Mouse (Mus musculus) ES-CJ7 (cell line): ENCODE measurements around the gene Unc93a2.
"Not testable (repeated sequence)": the region's sequence is repeated elsewhere in the genome, so short reads cannot be mapped to it uniquely, and the experiment has no call there.

Experiments
- DNase-seq: peaks from one replicate; pipeline ENCODE4 v3.0.0; 2011; ENCODE audit warnings: low read depth, low spot score

Unc93a2 gene

DNA sequence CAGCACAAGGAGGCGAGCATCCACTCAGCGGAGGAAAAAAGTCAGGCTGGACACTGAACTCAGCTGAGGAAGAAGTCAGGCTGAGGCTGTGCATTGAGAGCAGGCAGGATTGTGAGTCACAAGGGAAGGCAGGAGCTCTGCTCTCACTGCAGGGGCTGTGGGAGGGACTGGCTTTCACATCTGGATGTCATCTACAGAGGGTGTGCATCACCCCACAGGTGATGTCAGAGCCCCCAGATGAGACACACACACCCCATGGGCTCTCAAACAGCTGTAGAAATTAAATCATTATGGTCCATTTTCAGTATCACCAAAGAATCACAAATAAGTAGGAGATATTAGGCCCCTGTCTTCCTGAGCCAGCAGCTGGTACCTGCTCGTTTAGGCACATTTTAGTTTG is at the start of gene Unc93a2:
Gene Unc93a2, minus strand, starts transcription at position 101 of the 400 bp plus-strand sequence.
- DNase-seq: not testable (repeated sequence)

GRCm38 (mm10) chr17:7434121-7434520 is 48.9 kb upstream of the Unc93a2 start:
- not testable (repeated sequence) for DNase-seq

DNA sequence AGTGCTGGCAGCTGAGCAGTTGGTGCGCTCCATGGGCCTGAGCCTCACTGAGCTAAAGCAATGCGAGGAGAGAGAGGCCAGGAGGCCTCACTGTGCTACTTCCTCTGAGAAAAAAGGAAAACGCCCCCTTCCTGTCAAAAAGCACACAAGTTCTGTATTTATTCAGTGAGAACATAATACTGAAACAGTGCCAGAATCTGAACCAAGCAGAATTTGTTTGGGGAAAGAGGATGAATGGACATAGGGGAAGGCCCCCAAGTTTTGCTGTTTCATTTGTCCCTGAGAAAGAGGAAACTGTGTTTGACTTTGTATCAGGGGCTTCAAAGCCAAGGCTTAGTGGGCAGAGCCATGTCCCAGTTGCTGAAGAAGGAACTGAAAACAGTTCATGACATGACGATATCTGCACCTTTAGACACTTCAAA is 45.0 kb upstream of the Unc93a2 start:
- not testable (repeated sequence) for DNase-seq

DNA sequence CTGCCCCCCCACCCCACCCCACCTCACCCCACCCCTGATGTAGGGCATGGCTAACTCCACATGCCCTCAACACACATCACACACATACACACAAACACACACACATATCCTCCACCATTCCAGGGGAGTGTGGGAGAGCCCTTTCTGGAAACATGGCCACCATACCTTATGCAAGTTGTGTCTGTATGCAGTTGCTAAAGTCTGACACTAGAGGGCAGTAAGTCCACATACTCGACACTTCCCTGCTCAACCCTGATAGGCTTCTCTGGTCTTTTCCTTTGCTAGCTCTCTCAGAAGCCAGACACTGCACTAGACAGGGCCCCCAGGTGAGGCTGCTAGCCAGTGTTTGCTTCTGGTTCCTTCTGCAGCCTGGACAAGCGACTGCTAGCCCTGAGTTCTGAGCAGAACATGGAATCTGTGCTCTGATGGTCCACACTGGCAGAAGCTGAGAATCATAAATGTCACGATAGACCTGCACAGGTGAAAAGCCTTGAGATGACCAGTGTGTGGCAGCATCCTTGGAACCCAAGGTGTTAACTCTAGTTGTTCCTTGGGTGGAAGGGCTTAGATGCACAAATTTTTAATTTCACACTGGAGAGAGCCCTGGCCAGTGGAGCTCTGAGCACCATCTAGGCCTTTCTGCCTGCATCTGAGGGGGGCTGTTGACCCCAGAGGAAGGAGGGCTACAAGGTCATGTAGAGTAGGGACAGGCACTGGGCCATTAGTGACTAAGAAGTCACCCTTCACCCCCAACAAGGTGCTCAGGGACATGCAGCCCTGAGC is 35.1 kb upstream of the Unc93a2 start:
- not testable (repeated sequence) for DNase-seq

GRCm38 (mm10) chr17:7414601-7415310 is 29.5 kb upstream of the Unc93a2 start:
- DNase-seq: not testable (repeated sequence)

GRCm38 (mm10) chr17:7413336-7413735 is 28.1 kb upstream of the Unc93a2 start:
- not testable (repeated sequence) for DNase-seq

- DNase-seq: not testable (repeated sequence)
Measured at GRCm38 (mm10) chr17:7399770-7400169, 14.5 kb upstream of the Unc93a2 start.

DNA sequence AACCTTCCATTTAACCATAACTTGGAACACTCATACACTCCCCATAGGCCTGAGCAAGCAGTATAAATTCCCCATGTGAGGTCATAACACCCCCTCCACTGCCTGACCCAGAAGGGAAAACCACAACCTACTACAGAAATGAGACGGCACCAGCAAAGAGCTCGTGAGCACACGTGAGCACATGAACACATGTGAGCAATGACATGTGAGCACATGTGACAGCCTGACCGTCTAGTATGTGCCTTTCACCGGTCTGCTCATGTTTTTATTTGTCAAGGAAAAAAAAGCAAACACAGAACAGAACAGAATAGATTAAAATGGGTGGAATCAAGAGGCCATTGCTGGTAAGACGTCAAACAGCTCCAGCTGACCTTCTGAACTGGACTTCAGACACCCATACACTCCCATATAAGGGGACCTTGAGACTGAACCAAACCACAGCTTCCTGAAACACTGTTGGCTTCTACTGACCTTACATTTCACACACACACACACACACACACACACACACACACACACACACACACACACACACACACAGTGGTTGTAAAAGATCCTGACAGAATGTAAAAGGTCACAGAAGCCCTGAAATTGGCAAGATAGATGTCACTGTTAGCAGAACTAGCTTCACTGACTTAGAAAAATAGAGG is 13.1 kb upstream of the Unc93a2 start:
- DNase-seq: not testable (repeated sequence)

GRCm38 (mm10) chr17:7397079-7397478 is 11.8 kb upstream of the Unc93a2 start:
- DNase-seq: not testable (repeated sequence)

GRCm38 (mm10) chr17:7396288-7396687 is 11.0 kb upstream of the Unc93a2 start:
- DNase-seq: not testable (repeated sequence)

DNA sequence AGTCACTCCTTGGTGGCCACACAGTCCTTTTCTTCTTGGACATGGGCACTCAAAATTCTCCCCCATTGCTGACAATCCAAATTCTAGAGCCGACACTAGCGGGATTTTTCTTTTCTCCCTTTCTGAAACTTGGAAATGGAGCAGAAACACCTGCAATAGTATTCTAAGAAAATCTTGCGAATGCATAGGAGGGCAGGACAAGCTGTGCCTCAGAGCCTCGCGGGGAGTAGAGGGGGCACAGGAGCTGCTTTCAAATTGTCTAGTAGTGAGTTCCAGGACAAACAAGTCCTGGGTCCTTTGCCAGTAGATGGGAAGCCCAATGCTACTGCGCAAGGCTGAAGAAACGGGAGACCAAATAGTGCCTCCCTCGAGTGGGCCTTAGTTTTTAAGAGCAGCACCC is 10.4 kb upstream of the Unc93a2 start:
- DNase-seq: not testable (repeated sequence)

DNA sequence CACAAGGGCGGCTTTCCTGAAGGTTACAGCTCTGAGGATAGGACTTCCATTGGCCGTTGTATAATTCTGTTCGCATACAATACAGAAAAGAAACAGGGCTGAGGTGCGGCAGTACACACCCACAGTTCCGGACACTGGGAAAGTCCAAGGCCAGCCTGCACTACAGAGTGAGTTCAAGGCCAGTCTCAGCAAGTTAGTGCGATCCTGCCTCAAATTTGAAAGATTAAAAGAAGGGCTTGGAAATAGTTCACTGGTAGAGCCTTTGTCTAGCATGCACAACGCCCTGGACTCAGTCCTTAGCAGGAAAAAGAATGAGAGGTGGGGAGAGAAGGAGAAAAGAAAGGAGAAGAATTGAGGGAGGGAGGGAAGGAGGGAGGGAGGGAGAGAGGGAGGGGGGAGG is 9.9 kb upstream of the Unc93a2 start:
- DNase-seq: peak; percentile 18

DNA sequence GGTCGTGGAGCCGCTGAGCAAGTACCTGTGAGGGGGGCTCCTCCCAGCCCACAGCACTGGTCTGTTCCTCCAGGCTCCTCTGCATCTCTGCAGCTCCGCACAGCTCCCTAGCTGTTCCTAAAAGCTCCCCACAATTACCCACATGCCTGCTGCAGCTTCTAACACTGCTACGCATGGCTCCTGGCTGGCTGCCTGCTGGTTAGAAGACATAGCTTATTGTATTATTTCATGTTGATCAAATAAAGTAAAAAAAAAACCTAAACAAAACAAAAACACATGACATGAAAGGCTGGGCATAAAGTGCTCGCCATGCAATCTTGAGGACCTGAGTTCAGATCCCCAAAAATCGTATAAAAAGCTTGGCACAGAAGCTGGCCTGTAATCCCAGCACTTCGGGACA is 4.6 kb upstream of the Unc93a2 start:
- not testable (repeated sequence) for DNase-seq

DNA sequence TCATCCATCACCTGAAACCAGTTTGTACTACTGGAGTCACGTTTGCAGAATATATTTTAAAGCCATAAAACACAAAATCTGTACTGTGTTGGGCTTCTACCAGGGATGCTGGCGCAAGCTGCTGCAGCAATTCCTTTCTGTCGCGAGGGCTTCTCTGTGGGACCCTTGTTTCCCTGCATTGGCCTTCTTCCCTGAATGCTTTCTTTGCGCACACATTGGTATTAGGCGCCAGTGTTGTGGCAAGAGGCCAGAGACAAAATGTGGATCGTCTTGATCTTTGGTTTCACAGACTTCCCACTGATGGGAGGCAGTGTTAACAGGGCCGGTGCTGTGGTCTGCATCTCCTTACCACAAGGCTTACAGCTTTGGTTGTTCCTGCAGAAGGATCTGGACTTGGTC is 3.7 kb upstream of the Unc93a2 start:
- DNase-seq: not testable (repeated sequence)

DNA sequence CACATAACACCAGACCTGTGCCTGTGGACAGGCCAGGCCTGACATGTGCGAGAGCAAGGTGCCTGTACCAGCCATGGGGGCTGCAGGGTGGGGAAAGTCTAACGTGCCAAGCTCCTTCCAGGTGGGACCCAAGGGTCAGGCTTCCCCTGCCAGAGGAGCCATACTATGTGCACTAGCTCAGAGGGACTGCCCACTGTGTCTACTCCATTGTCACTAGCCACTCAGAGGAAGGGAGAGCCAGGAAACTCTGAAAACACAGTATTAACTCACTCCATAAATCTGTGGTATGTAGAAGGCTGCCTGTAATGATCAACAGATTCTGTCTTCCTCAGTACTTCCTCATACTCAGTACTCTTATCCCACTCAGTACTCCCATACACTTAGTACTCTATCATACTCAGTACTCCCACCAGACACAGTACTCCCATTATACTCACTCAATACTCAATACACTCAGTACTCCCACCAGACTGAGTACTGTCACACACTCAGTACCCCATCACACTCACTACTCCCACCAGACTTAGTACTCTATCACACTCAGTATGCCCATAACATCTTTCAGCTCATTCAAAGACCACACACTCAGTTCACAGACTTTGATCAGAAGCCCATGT is 3.2 kb upstream of the Unc93a2 start:
- not testable (repeated sequence) for DNase-seq

GRCm38 (mm10) chr17:7386016-7386415 is 752 bp upstream of the Unc93a2 start:
- not testable (repeated sequence) for DNase-seq

DNA sequence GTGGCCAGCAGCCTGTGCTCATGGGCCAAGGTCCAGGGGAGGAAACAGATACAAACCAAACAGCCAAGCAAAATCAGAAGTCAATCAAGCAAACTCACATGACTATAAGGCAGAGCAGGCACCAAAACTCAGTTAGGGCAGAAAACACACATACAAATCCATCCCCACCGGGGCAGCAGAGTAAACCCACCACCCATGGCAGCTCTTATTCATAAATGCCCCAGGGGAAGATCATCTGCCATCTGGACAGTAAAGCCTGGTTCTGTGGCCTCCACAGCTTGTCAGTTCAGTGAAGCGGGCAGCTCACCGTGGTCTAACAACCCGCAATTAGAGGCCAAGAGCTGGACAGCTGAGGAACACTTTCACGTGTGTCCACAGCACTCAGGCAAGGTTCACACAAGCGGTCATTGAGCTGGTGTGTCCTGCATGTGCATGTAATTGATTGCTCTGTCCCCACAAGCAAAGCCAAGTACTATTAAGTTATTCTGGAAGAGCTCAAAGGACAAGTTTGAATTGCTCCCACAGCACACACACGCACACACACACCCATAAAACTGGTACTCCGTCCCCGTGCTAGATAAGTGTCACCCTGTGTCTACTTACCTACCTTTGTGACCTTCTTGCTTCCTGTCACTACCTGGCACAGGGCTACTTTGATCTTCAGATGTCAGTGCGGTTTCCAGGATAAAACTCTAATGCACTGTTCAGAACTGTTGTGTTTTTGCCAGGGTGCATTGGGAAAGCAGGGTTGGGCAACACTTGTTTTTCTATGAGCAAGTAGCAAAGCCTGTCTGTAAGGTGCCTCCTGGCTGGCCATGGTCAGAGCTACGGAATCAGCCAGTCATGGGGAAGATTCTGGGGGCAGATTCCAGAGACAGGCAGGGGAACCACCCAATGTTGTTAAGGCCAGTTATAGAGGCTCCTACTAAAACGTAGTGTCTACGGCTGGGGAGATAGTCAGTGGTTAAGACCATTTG is 1.8 kb downstream of the Unc93a2 start:
- DNase-seq: not testable (repeated sequence)

GRCm38 (mm10) chr17:7382711-7383110 is 2.6 kb downstream of the Unc93a2 start:
- DNase-seq: not testable (repeated sequence)

DNA sequence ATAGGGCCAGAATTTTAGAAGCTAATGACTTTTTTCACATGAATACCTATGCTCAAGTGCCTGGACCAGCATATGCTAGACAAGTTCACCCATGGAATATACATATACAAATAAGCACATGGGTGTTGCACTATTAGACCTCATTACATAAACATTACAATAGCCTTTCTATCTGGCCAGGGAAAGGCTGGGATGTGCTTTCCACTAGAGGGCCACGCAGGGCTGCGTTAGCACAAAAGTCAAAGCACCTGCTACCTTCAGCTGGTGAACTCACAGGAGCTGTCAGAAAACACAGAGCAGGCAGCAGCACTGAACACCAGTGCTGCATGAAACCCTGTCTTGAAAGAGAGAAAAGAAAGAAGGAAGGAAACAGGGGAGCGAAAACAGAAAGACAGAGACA is 7.4 kb downstream of the Unc93a2 start:
- DNase-seq: not testable (repeated sequence)

- DNase-seq: not testable (repeated sequence)
Measured at GRCm38 (mm10) chr17:7376951-7377700, 8.1 kb downstream of the Unc93a2 start.
